Mouse (Mus musculus) stomach, embryonic 15.5 days (tissue): ENCODE measurements around the gene Rpl3. TPM values are rescaled to one million over a fixed set of nuclear protein-coding genes. Genes with fewer than 3 reads are reported as not detected.

ENCODE experiments used
- ATAC-seq: fragments of 200-750 bp; cut with Nextera tagmentation; 2 replicates; pipeline ENCODE4 v1.8.0; 2017; ENCODE audit warnings: low read depth, moderate number of reproducible peaks, moderate TSS enrichment; ENCODE audit not compliant: insufficient read depth, low FRiP score
- H3K27ac ChIP-seq: fragments of 300-500 bp; sonication (generic); 2 replicates; pipeline ENCODE4 v1.5.1; 2015; ENCODE audit warnings: mild to moderate bottlenecking, inconsistent platforms
- H3K27me3 ChIP-seq: fragments of 300-500 bp; sonication (generic); replicated peaks from 2 replicates; pipeline ENCODE4 v1.6.1; 2015; ENCODE audit warnings: inconsistent platforms
- H3K36me3 ChIP-seq: fragments of 300-500 bp; sonication (generic); 2 replicates; pipeline ENCODE4 v1.6.1; 2015; ENCODE audit warnings: inconsistent platforms
- H3K4me1 ChIP-seq: fragments of 300-500 bp; sonication (generic); 2 replicates; pipeline ENCODE4 v1.6.1; 2015; ENCODE audit warnings: inconsistent platforms
- H3K4me2 ChIP-seq: fragments of 300-500 bp; sonication (generic); 2 replicates; pipeline ENCODE4 v1.6.1; 2015; ENCODE audit warnings: mild to moderate bottlenecking, inconsistent platforms
- H3K4me3 ChIP-seq: fragments of 300-500 bp; sonication (generic); replicated peaks from 2 replicates; pipeline ENCODE4 v1.5.1; 2015; ENCODE audit warnings: inconsistent platforms
- H3K9ac ChIP-seq: fragments of 300-500 bp; sonication (generic); 2 replicates; pipeline ENCODE4 v1.6.1; 2015; ENCODE audit warnings: inconsistent platforms
- H3K9me3 ChIP-seq: fragments of 300-500 bp; sonication (generic); 2 replicates; pipeline ENCODE4 v1.6.1; 2016; ENCODE audit warnings: inconsistent platforms
- WGBS: fragments of 180-500 bp; shearing (Covaris S2); methylation state at CpG from one replicate; pipeline ENCODE4 v1.1.7; 2015; 5-methylcytosine and 5-hydroxymethylcytosine counted together
- polyA plus RNA-seq: library from polyadenylated mRNA; unstranded; fragments of >200 nt; fragmentation: Nextera tagmentation; extraction: Ambion mirVana; gene quantifications from 2 replicates; pipeline ENCODE4 v1.2.1, GENCODE M21; 2015

Rpl3 gene
- 883 and 1,069 TPM in 2 replicates for polyA plus RNA-seq

DNA sequence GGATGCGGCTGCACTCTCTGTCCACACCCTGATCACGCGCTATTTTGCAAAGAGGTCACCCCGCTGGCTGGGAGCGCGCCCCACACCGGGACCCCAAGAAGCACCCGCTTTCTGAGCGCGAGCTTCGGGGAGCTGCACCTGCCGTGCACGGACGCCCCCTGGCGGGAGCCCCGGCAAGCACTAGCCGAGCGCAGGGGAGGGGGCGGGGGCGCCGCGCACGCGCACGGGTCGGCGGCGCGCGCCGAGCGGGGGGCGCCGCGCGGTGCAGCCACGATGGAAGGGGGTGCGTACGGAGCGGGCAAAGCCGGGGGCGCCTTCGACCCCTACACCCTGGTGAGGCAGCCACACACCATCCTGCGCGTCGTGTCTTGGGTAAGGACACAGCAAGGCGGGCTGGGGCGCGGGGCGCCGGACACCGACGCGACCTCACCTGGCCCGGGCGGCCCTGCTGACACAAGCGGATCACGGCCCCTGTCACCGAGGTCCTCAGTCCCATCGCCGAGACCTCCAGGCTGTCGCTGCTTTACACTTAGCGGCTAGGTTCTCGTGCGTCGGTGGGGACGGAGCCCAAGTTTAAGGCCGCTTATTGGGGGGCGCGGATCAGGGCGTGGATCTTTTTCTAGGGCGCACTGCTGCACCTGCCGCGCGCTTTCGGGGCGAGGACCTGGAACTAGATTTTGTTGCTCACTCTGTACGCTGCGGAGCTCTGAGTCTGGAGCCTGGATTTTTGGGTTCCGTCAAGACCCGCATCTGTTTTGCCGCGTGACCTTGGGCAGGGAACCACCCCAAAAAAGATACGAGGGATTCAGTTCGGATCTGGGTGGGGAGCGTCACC is at the start of gene Rpl3, which contains the start of gene Syngr1:
Gene Rpl3, minus strand, starts transcription at position 748 of the 835 bp plus-strand sequence.
Gene Syngr1, plus strand, starts transcription at position 214 of the 835 bp plus-strand sequence.
- ATAC-seq = peak; percentile 32
- Histone ChIP-seq H3K9me3 (no peaks in the 10 kb centered on the region), H3K27me3 (peaks cover 10% of the 10 kb centered on the region; the same call in 1 of the 2 replicates), H3K36me3 (no peaks in the 10 kb centered on the region), H3K4me2 (peak within 1 kb of the TSS; percentile 85), H3K4me3 (peak within 1 kb of the TSS; percentile 62), H3K27ac (no peak within 1 kb of the TSS), H3K4me1 (0 out of 2 replicates have a peak, but pooled peaks cover 3% of the 10 kb centered on the region), H3K9ac (peak within 1 kb of the TSS; percentile 52)
- 1% methylated on average over 69 of the region's 86 CpGs for WGBS

- Histone ChIP-seq H3K9me3 (no peaks in the 10 kb centered on the region), H3K4me1 (peaks cover 23% of the 10 kb centered on the region; the same call in 1 of the 2 replicates), H3K27ac (peak overlapping the region; percentile 77), H3K4me3 (no peak overlapping the region), H3K4me2 (0 out of 2 replicates have a peak overlapping the region, but pooled peaks have one; percentile 6), H3K36me3 (0 out of 2 replicates have a peak, but pooled peaks cover 18% of the 10 kb centered on the region), H3K9ac (no peak overlapping the region), H3K27me3 (no peaks in the 10 kb centered on the region)
- ATAC-seq = no peak
- 72% methylated on average over 3 of the region's 3 CpGs for WGBS
Measured at GRCm38 (mm10) chr15:80140878-80141277, 49.2 kb upstream of the Rpl3 start.

DNA sequence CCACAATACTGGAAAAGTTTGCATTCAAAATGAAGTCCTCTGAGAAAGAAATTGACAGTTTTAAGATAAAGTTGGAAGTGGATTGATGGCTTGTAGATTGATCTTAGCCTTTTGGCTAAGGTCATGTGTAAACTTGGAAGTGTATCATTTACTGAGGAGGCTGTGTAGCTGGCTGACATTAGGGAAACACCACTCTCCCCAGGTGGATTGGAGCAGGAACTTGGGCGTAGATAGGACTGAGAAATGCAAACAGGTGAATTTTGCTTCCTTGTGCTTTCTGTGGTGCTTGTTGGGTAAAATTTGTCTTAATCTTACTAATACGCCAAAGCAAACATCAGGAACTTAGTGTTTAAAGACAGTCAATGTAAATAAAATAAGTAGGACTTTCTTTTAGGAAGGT is 48.6 kb upstream of the Rpl3 start:
- peak; percentile 65 for ATAC-seq
- Histone ChIP-seq H3K4me1 (peaks cover 26% of the 10 kb centered on the region; the same call in 1 of the 2 replicates), H3K9ac (no peak overlapping the region), H3K4me2 (no peak overlapping the region), H3K27ac (peak overlapping the region; percentile 77), H3K9me3 (no peaks in the 10 kb centered on the region), H3K36me3 (0 out of 2 replicates have a peak, but pooled peaks cover 18% of the 10 kb centered on the region), H3K27me3 (no peaks in the 10 kb centered on the region), H3K4me3 (no peak overlapping the region)
- 63% methylated on average over 2 of the region's 2 CpGs for WGBS

- no peak for ATAC-seq
- no peaks in the 10 kb centered on the region for H3K9me3 ChIP-seq
- 57% methylated on average over 17 of the region's 17 CpGs for WGBS
- H3K4me1 ChIP-seq = peaks cover 40% of the 10 kb centered on the region
- H3K4me3 ChIP-seq = no peak overlapping the region
- H3K9ac ChIP-seq = no peak overlapping the region
- H3K27ac ChIP-seq = peak overlapping the region; percentile 77
- H3K36me3 ChIP-seq = 0 out of 2 replicates have a peak, but pooled peaks cover 13% of the 10 kb centered on the region
- no peak overlapping the region for H3K4me2 ChIP-seq
- no peaks in the 10 kb centered on the region for H3K27me3 ChIP-seq
Measured at GRCm38 (mm10) chr15:80137945-80138791, 46.5 kb upstream of the Rpl3 start.

DNA sequence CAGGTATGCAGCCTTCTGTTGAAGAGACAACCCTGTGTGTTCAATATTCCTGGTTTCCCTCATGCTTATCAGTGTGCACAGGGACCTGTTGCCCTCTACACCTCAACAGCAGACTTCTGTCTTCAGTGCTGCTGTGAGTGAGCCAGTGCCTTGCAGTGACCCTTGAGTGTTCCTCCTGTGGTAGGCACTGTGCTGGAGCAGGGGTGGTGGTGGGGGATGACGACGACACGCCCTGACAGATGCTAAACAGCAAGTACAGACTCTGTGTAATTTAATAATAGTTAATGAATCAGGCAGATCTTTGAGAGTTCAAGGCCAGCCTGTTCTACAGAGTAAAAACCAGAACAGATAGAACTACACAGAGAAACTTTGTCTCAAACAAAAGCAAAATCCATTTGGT is 45.0 kb upstream of the Rpl3 start:
- no peak overlapping the region for H3K4me3 ChIP-seq
- no peak overlapping the region for H3K4me2 ChIP-seq
- H3K9ac ChIP-seq = no peak overlapping the region
- no peaks in the 10 kb centered on the region for H3K9me3 ChIP-seq
- ATAC-seq = no peak
- no peaks in the 10 kb centered on the region for H3K27me3 ChIP-seq
- WGBS = 70% methylated on average over 3 of the region's 3 CpGs
- peaks cover 43% of the 10 kb centered on the region for H3K4me1 ChIP-seq
- H3K36me3 ChIP-seq = 0 out of 2 replicates have a peak, but pooled peaks cover 7% of the 10 kb centered on the region
- H3K27ac ChIP-seq = peak overlapping the region; percentile 51; the same call in 1 of the 2 replicates

GRCm38 (mm10) chr15:80135499-80135898 is 43.8 kb upstream of the Rpl3 start:
- Histone ChIP-seq H3K4me3 (no peak overlapping the region), H3K36me3 (0 out of 2 replicates have a peak, but pooled peaks cover 5% of the 10 kb centered on the region), H3K27me3 (no peaks in the 10 kb centered on the region), H3K4me1 (peaks cover 43% of the 10 kb centered on the region), H3K9me3 (no peaks in the 10 kb centered on the region), H3K4me2 (no peak overlapping the region), H3K9ac (no peak overlapping the region), H3K27ac (no peak overlapping the region)
- no peak for ATAC-seq
- 87% methylated on average over 2 of the region's 2 CpGs for WGBS

DNA sequence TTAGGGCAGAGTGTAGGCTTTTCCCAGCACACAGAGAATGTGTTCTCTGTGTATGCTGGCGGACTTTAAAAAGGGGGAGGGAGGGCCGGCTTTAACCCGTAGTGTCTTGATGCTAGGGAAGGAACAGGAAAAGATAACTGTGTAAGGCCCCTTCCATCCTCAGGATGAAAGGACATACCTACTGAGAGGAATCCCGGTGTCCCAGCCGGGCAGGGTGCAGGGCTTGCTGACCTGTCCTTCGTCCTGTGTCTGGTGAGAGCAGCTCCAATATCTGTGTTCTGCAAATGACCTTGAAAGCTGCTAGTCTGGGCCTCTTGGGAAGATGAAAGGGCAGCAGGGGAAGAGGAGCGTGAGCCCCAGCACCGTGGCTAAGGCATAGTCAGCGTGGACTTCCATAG is 42.8 kb upstream of the Rpl3 start:
- 0 out of 2 replicates have a peak, but pooled peaks cover 5% of the 10 kb centered on the region for H3K36me3 ChIP-seq
- H3K27ac ChIP-seq = peak overlapping the region; percentile 99
- 49% methylated on average over 9 of the region's 9 CpGs for WGBS
- no peaks in the 10 kb centered on the region for H3K9me3 ChIP-seq
- H3K4me3 ChIP-seq = peak overlapping the region; percentile 63
- peak overlapping the region; percentile 65; the same call in 1 of the 2 replicates for H3K9ac ChIP-seq
- H3K4me2 ChIP-seq = peak overlapping the region; percentile 78
- H3K4me1 ChIP-seq = peaks cover 43% of the 10 kb centered on the region
- no peak for ATAC-seq
- no peaks in the 10 kb centered on the region for H3K27me3 ChIP-seq

- H3K9me3 ChIP-seq = no peaks in the 10 kb centered on the region
- 6% methylated on average over 14 of the region's 14 CpGs for WGBS
- peak overlapping the region; percentile 78 for H3K4me2 ChIP-seq
- peaks cover 37% of the 10 kb centered on the region for H3K4me1 ChIP-seq
- peak overlapping the region; percentile 63 for H3K4me3 ChIP-seq
- no peak for ATAC-seq
- H3K27me3 ChIP-seq = no peaks in the 10 kb centered on the region
- H3K36me3 ChIP-seq = 0 out of 2 replicates have a peak, but pooled peaks cover 5% of the 10 kb centered on the region
- peak overlapping the region; percentile 65 for H3K9ac ChIP-seq
- peak overlapping the region; percentile 99 for H3K27ac ChIP-seq
Measured at GRCm38 (mm10) chr15:80133682-80134449, 42.2 kb upstream of the Rpl3 start.

- under 1% methylated on average over 59 of the region's 59 CpGs for WGBS
- H3K4me1 ChIP-seq = peaks cover 33% of the 10 kb centered on the region
- H3K27ac ChIP-seq = peak within 1 kb of the TSS; percentile 99
- H3K9me3 ChIP-seq = no peaks in the 10 kb centered on the region
- peak within 1 kb of the TSS; percentile 65 for H3K9ac ChIP-seq
- peak within 1 kb of the TSS; percentile 78 for H3K4me2 ChIP-seq
- ATAC-seq = peak; percentile 94
- no peaks in the 10 kb centered on the region for H3K27me3 ChIP-seq
- H3K4me3 ChIP-seq = peak within 1 kb of the TSS; percentile 63
- H3K36me3 ChIP-seq = 0 out of 2 replicates have a peak, but pooled peaks cover 5% of the 10 kb centered on the region
Measured at GRCm38 (mm10) chr15:80132993-80133586, 41.4 kb upstream of the Rpl3 start, which contains the start of gene Tab1. TSS of gene Tab1 (plus strand) at chr15:80133127.

- Histone ChIP-seq H3K36me3 (0 out of 2 replicates have a peak, but pooled peaks cover 5% of the 10 kb centered on the region), H3K27me3 (no peaks in the 10 kb centered on the region), H3K27ac (no peak overlapping the region; the same call in 1 of the 2 replicates), H3K9me3 (no peaks in the 10 kb centered on the region), H3K4me1 (peaks cover 27% of the 10 kb centered on the region), H3K4me2 (peak overlapping the region; percentile 78), H3K9ac (no peak overlapping the region), H3K4me3 (peak overlapping the region; percentile 63)
- WGBS = 82% methylated on average over 9 of the region's 9 CpGs
- no peak for ATAC-seq
Measured at GRCm38 (mm10) chr15:80132452-80132851, 40.8 kb upstream of the Rpl3 start.
